Mouse (Mus musculus) cerebellum, adult 2 months (tissue): ENCODE measurements around the gene Znrf3.

ENCODE experiments used
- CTCF ChIP-seq: fragments of 200-500 bp; IDR thresholded peaks from 2 replicates; pipeline ENCODE4 v1.5.1; 2011; ENCODE audit warnings: low read depth, mild to moderate bottlenecking, control low read depth, low read length, moderate library complexity, borderline replicate concordance; ENCODE audit not compliant: insufficient read depth
- POLR2A ChIP-seq: fragments of 200-500 bp; IDR thresholded peaks from 2 replicates; pipeline ENCODE4 v1.6.1; 2011; ENCODE audit warnings: low read length, control low read depth, borderline replicate concordance; ENCODE audit not compliant: insufficient read depth

- TF ChIP-seq POLR2A = no peak
- no peak for TF ChIP-seq CTCF
These were observed 17.4 kb downstream of the Znrf3 start for GRCm38 (mm10) chr11:5427251-5427650.
